Mouse (Mus musculus): ENCODE data around the gene Crybg1.

DNA sequence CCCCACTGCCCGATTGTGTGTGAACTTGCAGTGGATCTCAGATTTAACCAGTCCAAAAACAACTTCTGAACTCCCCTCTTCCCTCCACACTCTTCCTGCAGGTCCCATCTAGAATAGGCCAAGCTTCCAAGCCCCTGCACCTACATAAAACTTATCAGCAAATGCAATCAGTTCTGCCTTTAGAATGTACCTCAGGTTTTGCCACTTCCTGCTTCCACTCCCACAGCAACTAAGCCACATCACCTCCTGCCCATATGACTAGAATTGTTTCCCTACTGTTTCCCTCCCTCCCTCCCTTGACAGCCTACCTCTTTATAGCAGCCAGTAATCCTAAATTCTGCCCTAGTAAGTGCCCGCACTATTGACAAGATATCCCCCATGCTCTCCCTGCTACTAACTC is 164.8 kb downstream of the Crybg1 start:
- no peak for TF ChIP-seq POLR2A (IDR thresholded peaks at IDR 0.05; ENCODE audit: low read depth, low read length)
- TF ChIP-seq CTCF (IDR thresholded peaks at IDR 0.05; ENCODE audit: extremely low read depth, insufficient read depth, insufficient read length, insufficient replicate concordance): no peak

Data from spleen, adult 2 months (tissue).